Mouse (Mus musculus) heart, adult 8-10 months (tissue): ENCODE measurements around the gene Cdk6. TPM values are rescaled to one million over a fixed set of nuclear protein-coding genes. Genes with fewer than 3 reads are reported as not detected.
"Not testable (repeated sequence)": the region's sequence is repeated elsewhere in the genome, so short reads cannot be mapped to it uniquely, and the experiment has no call there.

Experiments
- DNase-seq: peaks from one replicate; pipeline ENCODE4 v3.0.0; 2022; ENCODE audit warnings: low spot score
- total RNA-seq, 4 experiments: library from RNA; stranded (reverse); gene quantifications; 2 replicates each; pipeline ENCODE4 v1.2.4; 2022

Gene Cdk6
- total RNA-seq, 4 experiments from 2014 or later, result 4.2 to 9.5 (median 6.3) TPM

GRCm38 (mm10) chr5:3344081-3344631 lies 2.9 kb downstream of the Cdk6 start:
- DNase-seq, result peak; percentile 83

DNA sequence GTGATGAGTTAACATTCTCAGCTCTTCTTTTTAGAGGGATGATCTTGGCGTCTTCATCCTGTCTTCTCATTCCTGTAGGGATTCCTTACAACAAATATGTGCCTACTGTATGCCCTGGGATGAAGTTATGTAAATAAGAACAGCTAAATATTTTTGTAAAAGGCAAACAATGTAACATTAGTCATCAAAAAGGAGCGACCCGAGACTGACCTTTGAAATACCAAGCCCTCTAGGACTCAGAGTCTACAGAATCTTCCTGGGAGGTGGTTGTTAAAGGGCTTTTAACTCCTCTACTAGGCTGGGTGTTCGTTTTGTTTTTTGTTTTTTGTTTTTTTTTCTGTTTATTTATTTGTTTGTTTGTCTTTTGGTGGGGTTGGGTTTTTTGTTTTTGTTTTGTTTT lies 4.3 kb downstream of the Cdk6 start:
- DNase-seq, result not testable (repeated sequence)

DNA sequence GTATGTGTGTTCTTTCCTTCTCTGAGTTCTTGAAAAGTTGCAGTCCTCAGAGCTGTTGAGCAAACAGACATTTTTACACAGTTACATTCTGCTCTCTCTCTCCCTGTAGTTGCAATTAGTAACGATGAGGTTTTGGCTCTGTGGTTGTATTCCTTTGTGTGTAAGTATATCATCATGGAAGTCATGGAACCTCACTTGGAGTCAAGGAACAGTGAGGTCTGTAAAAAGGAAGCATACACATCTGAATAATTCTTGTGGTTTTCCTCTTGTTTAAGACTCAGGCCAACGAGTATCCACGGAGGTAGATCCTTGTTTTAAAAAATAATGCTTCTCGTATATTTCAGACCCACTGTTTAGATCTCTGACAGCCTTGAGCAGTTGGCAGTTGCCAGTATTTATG lies 8.1 kb downstream of the Cdk6 start:
- DNase-seq, result not testable (repeated sequence)

- not testable (repeated sequence) for DNase-seq
These were observed 10.6 kb downstream of the Cdk6 start for GRCm38 (mm10) chr5:3351836-3352235.

DNA sequence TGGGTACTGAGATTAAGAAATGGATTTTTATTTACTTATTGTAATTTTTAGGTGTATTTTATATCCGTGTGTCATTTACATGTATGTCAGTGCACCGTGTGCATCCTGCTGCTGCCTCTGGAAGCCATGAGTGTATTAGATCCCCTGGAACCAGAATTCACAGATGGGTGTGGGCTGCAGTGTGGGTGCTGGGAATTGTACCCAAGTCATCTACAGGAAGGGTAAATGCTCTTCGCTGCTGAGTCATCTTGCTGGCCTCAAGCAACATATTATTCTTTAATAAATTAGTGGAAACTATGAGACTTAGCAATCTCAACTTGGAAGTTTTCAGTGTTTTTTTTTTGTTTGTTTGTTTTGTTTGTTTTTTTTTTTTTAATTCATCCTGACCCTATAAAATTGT lies 11.0 kb downstream of the Cdk6 start:
- no peak for DNase-seq

GRCm38 (mm10) chr5:3352827-3353226 lies 11.5 kb downstream of the Cdk6 start:
- no peak for DNase-seq

GRCm38 (mm10) chr5:3354307-3354706 lies 13.0 kb downstream of the Cdk6 start:
- no peak for DNase-seq

GRCm38 (mm10) chr5:3355032-3355536 lies 13.8 kb downstream of the Cdk6 start:
- DNase-seq, result no peak

DNA sequence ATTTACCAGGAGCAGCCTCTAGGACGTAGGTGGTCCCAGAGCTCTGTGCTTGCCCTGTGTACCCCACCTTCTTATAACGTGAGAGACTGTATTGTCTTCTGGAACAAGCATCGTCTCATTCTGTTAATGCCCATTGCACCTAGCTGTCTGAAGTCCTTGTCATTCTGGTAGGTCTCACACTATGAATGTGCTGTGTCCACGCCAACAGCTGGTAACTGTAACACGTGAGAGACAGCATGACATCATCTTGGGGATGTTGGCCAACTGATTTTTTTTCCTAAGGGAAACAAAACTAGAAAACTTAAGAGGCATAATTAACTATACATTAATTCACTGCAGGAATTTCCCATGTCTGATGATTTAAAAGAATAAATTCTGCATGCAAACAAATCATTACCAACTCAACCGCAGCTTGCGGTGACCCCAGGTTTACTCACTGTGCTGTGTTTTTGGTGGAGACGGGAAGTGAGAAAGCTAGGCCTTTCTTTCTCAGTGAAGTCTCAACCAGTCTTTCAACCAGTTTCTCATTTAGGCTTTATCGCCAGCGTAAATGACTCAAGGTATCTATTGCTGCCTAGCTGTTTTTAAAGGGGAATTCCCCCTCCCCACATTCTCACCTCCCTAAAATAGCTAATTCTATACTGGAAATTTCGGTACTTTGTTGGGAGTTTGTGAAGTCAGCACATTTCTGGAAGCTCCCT lies 14.4 kb downstream of the Cdk6 start:
- DNase-seq, result peak; percentile 60

GRCm38 (mm10) chr5:3356261-3356778 lies 15.0 kb downstream of the Cdk6 start:
- DNase-seq, result no peak

- no peak for DNase-seq
These were observed 16.2 kb downstream of the Cdk6 start for GRCm38 (mm10) chr5:3357496-3357895.

GRCm38 (mm10) chr5:3358687-3359520 lies 17.6 kb downstream of the Cdk6 start:
- no peak for DNase-seq

- DNase-seq, result no peak
These were observed 18.6 kb downstream of the Cdk6 start for GRCm38 (mm10) chr5:3359914-3360313.

- no peak for DNase-seq
These were observed 20.0 kb downstream of the Cdk6 start for GRCm38 (mm10) chr5:3361252-3361651.

- DNase-seq, result no peak
These were observed 20.8 kb downstream of the Cdk6 start for GRCm38 (mm10) chr5:3362111-3362510.

GRCm38 (mm10) chr5:3363036-3363983 lies 22.0 kb downstream of the Cdk6 start:
- no peak for DNase-seq

GRCm38 (mm10) chr5:3367045-3367444 lies 25.8 kb downstream of the Cdk6 start:
- no peak for DNase-seq

GRCm38 (mm10) chr5:3369317-3369716 lies 28.0 kb downstream of the Cdk6 start:
- DNase-seq, result peak; percentile 57

DNA sequence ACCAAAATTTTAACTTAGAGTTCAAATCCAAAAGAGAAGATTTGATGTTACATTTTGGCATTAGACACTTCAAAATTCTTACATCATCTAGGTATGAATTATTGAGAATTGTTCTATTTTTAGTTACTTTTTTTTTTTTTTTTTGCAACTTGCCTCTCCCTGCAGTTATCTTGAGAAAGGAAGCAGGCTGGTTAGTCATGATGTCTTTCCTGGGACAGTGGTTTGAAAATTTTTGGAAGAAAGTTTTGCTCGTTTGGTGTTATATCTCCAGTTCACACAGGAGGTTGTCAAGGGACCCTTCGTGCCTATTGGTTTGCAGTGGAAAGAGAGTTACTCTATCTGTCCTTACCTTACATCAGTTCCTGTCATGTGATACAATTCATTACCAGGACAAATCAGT lies 29.9 kb downstream of the Cdk6 start:
- DNase-seq, result no peak

DNA sequence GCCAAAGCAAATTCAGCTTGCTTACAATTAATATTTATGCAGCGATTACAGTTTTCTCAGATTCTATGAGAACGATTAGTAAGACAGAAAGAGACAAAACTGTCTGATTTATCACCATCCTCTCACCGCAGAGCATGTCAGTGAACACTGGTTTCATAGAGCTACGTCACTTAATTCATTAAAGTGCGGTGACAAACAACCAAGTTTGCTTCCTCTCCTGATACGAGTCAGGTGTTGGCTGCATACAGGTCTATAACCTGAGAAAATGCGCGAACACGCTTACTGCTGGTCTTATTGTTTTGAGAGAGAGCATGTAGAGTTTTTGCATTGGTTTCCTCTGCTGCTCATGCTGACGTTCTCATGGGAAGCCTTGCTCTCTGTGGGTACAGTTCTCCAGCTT lies 31.9 kb downstream of the Cdk6 start:
- DNase-seq, result no peak

- DNase-seq, result no peak
These were observed 33.5 kb downstream of the Cdk6 start for GRCm38 (mm10) chr5:3374763-3375162.
